Mouse (Mus musculus): ENCODE data around the gene Rnd1. TPM values are rescaled to one million over a fixed set of nuclear protein-coding genes. Genes with fewer than 3 reads are reported as not detected.

Rnd1 gene
- polyA plus RNA-seq, 1 experiment: 1.1 TPM

- H3K4me1 ChIP-seq (ENCODE audit: control insufficient read depth, insufficient read depth, low read length): peaks cover 4% of the 10 kb centered on the region
- H3K4me3 ChIP-seq (ENCODE audit: insufficient read depth, low read length): no peak overlapping the region
- no peak for TF ChIP-seq CTCF (IDR thresholded peaks at IDR 0.05; ENCODE audit: low read depth, low read length)
- no peak for TF ChIP-seq POLR2A (IDR thresholded peaks at IDR 0.05; ENCODE audit: borderline replicate concordance, low read depth, low read length)
- no peak overlapping the region for H3K27ac ChIP-seq (ENCODE audit: insufficient read depth, low read depth, low read length)
These were observed 27.1 kb upstream of the Rnd1 start for GRCm38 (mm10) chr15:98704312-98704711.

- peak overlapping the region; percentile 16; the same call in 1 of the 2 replicates for H3K4me3 ChIP-seq (ENCODE audit: insufficient read depth, low read length)
- TF ChIP-seq CTCF (IDR thresholded peaks at IDR 0.05; ENCODE audit: low read depth, low read length): peak; percentile 49; the same call in 1 of the 2 replicates
- no peak for TF ChIP-seq POLR2A (IDR thresholded peaks at IDR 0.05; ENCODE audit: borderline replicate concordance, low read depth, low read length)
- H3K27ac ChIP-seq (ENCODE audit: insufficient read depth, low read depth, low read length): no peak overlapping the region
- H3K4me1 ChIP-seq (ENCODE audit: control insufficient read depth, insufficient read depth, low read length): no peaks in the 10 kb centered on the region
These were observed 22.2 kb upstream of the Rnd1 start for GRCm38 (mm10) chr15:98699190-98700105.

GRCm38 (mm10) chr15:98696216-98696615, 19.0 kb upstream of the Rnd1 start:
- Histone ChIP-seq H3K4me1 (ENCODE audit: control insufficient read depth, insufficient read depth, low read length) (no peaks in the 10 kb centered on the region), H3K27ac (ENCODE audit: insufficient read depth, low read depth, low read length) (no peak overlapping the region), H3K4me3 (ENCODE audit: insufficient read depth, low read length) (no peak overlapping the region)
- TF ChIP-seq POLR2A (IDR thresholded peaks at IDR 0.05; ENCODE audit: borderline replicate concordance, low read depth, low read length): no peak
- TF ChIP-seq CTCF (IDR thresholded peaks at IDR 0.05; ENCODE audit: low read depth, low read length): no peak

GRCm38 (mm10) chr15:98695726-98696125, 18.5 kb upstream of the Rnd1 start:
- Histone ChIP-seq H3K4me1 (ENCODE audit: control insufficient read depth, insufficient read depth, low read length) (no peaks in the 10 kb centered on the region), H3K4me3 (ENCODE audit: insufficient read depth, low read length) (no peak overlapping the region), H3K27ac (ENCODE audit: insufficient read depth, low read depth, low read length) (no peak overlapping the region)
- no peak for TF ChIP-seq POLR2A (IDR thresholded peaks at IDR 0.05; ENCODE audit: borderline replicate concordance, low read depth, low read length)
- no peak for TF ChIP-seq CTCF (IDR thresholded peaks at IDR 0.05; ENCODE audit: low read depth, low read length)

- no peak for TF ChIP-seq POLR2A (IDR thresholded peaks at IDR 0.05; ENCODE audit: borderline replicate concordance, low read depth, low read length)
- TF ChIP-seq CTCF (IDR thresholded peaks at IDR 0.05; ENCODE audit: low read depth, low read length): no peak
- Histone ChIP-seq H3K27ac (ENCODE audit: insufficient read depth, low read depth, low read length) (no peak overlapping the region), H3K4me3 (ENCODE audit: insufficient read depth, low read length) (no peak overlapping the region), H3K4me1 (ENCODE audit: control insufficient read depth, insufficient read depth, low read length) (no peaks in the 10 kb centered on the region)
These were observed 15.0 kb upstream of the Rnd1 start for GRCm38 (mm10) chr15:98692171-98692715.

GRCm38 (mm10) chr15:98691486-98692147, 14.4 kb upstream of the Rnd1 start:
- Histone ChIP-seq H3K4me3 (ENCODE audit: insufficient read depth, low read length) (no peak overlapping the region), H3K4me1 (ENCODE audit: control insufficient read depth, insufficient read depth, low read length) (peaks cover 2% of the 10 kb centered on the region; the same call in 1 of the 2 replicates), H3K27ac (ENCODE audit: insufficient read depth, low read depth, low read length) (no peak overlapping the region)
- TF ChIP-seq CTCF (IDR thresholded peaks at IDR 0.05; ENCODE audit: low read depth, low read length): no peak
- no peak for TF ChIP-seq POLR2A (IDR thresholded peaks at IDR 0.05; ENCODE audit: borderline replicate concordance, low read depth, low read length)

GRCm38 (mm10) chr15:98689682-98690081, 12.4 kb upstream of the Rnd1 start:
- Histone ChIP-seq H3K4me3 (ENCODE audit: insufficient read depth, low read length) (no peak overlapping the region), H3K27ac (ENCODE audit: insufficient read depth, low read depth, low read length) (no peak overlapping the region), H3K4me1 (ENCODE audit: control insufficient read depth, insufficient read depth, low read length) (peaks cover 10% of the 10 kb centered on the region)
- TF ChIP-seq POLR2A (IDR thresholded peaks at IDR 0.05; ENCODE audit: borderline replicate concordance, low read depth, low read length) (no peak), CTCF (IDR thresholded peaks at IDR 0.05; ENCODE audit: low read depth, low read length) (no peak)

- no peak for TF ChIP-seq POLR2A (IDR thresholded peaks at IDR 0.05; ENCODE audit: borderline replicate concordance, low read depth, low read length)
- TF ChIP-seq CTCF (IDR thresholded peaks at IDR 0.05; ENCODE audit: low read depth, low read length): peak; percentile 38; the same call in 1 of the 2 replicates
- no peak overlapping the region for H3K27ac ChIP-seq (ENCODE audit: insufficient read depth, low read depth, low read length)
- H3K4me3 ChIP-seq (ENCODE audit: insufficient read depth, low read length): no peak overlapping the region
- peaks cover 27% of the 10 kb centered on the region for H3K4me1 ChIP-seq (ENCODE audit: control insufficient read depth, insufficient read depth, low read length)
These were observed 8.7 kb upstream of the Rnd1 start for GRCm38 (mm10) chr15:98685926-98686325.

GRCm38 (mm10) chr15:98683746-98684145, 6.5 kb upstream of the Rnd1 start:
- TF ChIP-seq POLR2A (IDR thresholded peaks at IDR 0.05; ENCODE audit: borderline replicate concordance, low read depth, low read length) (no peak), CTCF (IDR thresholded peaks at IDR 0.05; ENCODE audit: low read depth, low read length) (no peak)
- Histone ChIP-seq H3K27ac (ENCODE audit: insufficient read depth, low read depth, low read length) (peak overlapping the region; percentile 56), H3K4me1 (ENCODE audit: control insufficient read depth, insufficient read depth, low read length) (peaks cover 27% of the 10 kb centered on the region), H3K4me3 (ENCODE audit: insufficient read depth, low read length) (no peak overlapping the region)

Data from bone marrow macrophage, adult 2 months (primary cell).